Mouse (Mus musculus) brain, adult 2 months (tissue): ENCODE measurements around the gene Pcsk4.

Experiments used
- DNase-seq: peaks from one replicate; pipeline ENCODE4 v3.0.0; 2011; ENCODE audit warnings: low read depth, low spot score

Pcsk4 gene

DNA sequence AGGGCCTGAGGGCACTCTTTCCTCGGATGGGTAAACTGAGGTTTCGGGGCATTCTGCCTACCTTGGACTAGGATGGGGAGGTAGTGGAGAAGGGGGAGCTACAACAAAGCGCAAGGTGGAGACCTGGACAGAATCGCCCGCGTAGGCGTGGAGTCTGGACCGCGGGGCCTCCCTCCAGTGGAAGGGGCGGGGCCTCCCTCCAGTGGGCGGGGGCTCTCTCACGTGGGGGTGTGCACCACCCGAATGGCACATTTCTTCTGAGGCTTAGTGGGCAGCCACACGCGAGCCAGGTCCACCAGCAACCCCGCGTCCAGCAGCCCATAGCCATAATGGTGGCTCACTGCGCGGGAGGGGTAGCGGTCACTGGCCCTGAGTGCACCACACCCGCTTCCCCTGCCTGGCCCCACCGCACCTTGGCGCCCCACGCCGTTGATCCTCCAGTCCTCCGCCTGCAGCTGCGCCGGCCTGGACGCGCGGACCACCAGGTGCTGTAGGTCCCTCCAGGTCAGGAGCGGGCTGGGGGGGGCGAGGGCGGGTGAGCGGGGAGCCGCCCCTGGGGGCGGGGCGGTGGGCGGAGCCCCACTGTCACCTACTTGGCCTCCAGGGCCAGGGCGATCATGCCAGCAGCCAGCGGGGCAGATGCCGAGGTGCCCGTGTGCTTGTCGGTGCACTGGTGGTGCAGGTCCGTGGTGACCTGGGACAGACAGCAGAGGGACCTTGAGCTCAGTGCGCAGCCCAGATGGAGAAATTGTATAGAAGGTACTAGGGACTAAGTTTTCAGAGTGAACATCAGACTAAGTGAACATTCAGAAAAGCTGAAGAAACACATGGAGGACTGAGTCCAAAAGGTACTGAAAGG, 5.8 kb downstream of the Pcsk4 start:
- peak; percentile 74 for DNase-seq

DNA sequence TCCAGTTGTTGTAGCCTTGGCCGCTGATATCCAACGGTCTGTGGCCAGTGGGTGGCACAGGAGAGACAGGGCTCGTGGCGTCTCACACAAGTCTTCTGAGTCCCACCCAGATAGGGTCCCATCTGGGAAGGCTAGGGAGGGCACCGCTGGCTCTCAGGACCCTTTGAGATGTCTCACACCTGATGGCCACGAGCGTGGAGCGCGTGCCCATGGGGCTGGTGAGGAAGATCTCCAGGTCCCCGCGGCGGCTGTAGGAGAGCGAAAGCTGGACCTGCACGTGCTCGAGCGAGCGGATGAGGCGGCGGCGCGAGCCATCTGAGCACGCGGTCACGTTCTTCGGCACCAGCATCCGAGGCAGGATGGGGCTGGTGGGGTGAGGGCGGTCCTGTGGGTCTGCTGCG, 6.5 kb downstream of the Pcsk4 start:
- DNase-seq: peak; percentile 40

DNA sequence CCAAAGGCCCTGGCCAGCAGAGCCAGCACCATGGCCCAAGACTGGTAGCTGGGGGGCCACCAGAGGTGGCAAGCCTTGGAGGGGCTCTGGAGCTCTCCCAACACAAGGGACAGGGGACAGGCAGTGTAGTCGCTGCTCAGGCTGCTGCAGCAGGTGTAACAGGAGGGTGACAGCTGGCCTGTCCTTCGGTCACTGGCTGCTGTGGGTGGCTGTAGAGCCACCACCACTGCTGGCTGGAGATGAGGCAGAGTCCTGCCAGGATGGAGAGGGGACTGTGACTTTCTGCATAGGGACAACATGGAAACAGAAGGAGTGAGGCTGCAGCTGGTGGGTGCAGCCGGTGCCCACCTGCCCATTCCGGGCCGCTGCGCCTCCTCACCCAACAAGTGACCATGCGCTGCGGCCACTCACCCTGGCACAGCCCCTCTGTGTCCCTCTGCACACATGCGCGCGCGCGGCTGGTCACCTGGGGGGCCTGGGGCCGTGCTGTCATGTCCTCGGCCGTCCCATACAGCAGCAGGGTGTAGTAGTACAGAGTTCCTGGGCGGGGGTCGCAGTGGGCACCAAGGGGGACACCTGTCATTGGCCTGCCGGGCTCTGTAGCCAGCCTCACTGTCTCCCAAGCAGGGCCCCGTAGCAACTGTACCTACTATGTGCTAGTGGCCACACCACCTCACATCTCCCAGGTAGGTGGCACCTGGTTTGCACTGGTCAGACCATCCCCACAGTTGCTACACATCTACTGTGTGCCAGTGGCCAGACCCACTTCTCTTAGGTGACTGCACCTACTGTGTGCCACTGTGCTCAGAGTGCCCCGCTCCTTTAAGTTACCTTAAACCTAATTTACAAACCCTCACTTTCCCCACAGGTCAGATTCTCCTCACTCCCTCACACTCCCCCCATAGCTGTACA, 7.4 kb downstream of the Pcsk4 start:
- DNase-seq: no peak

DNA sequence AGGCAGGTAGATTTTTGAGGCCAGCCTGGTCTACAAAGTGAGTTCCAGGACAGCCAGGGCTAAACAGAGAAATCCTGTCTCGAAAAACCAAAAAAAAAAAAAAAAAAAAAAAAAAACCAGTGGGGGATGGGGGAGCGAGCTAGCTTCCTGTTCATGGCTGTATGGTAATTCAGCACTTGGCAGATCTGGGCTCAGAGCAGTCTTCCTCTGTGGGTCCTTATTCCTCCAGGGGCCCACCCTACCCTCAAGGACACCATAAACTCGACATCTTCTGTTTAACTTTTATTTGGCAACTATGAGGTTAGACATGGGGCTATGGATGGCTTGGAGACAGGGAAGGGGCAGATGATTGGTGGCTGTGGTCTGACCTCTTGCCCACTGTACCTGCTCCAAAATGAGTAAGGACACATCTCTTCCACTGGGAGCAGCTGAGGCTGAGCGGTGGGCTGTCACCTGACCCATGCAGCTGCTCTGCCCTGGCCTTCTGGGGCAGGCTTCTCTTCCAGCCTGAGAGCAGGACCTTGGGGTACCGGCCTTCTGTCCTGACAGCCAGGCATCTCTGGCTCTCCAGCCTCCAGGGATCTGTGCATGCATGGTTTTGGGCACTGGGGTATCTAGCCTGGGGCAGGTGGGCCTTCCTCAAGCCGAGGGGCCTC, 8.2 kb downstream of the Pcsk4 start:
- DNase-seq: no peak

DNA sequence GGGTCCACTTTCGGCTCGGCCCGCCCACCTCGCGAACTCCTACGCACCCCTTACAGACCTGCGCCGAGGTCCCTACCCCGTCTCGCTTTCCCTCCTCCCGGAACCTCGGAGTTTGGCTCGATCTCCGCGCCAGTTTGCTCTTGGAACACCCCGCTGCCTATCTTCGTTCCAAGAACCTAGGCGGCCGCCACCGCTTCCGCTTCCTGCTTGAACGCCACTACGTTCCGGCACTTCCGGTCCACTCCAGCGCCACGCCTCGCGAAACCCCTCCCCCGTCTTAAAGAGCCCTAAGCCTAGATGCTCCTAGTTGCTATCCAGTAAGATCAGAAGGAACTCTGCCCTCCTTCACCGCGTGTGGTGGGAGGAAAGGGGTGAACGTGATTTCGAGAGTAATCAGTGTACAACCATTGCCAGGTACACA, 8.9 kb downstream of the Pcsk4 start, which contains the start of gene 2310011J03Rik:
Gene 2310011J03Rik (minus strand): TSS at position 198 of the 421 bp plus-strand sequence.
- DNase-seq: peak; percentile 97

DNA sequence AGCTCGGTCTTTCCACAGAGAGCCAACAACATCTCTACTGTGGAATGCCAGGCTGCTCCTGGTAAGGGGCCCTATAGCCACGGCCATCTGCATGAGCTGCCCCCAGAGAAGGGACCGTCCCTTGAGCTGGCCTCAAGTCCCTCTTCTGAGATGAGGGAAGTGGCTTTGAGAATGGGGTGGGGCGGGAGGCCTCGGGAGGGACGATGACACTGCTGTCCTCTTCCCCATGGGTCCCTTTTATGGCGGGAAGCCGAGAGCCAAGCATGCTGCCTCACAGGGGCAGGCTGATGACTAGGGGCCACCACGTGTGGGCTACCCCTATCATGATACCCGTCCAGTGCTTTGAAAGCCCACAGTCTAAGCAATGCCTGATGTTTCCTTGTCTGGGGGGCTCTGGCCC, 12.3 kb downstream of the Pcsk4 start:
- DNase-seq: no peak

DNA sequence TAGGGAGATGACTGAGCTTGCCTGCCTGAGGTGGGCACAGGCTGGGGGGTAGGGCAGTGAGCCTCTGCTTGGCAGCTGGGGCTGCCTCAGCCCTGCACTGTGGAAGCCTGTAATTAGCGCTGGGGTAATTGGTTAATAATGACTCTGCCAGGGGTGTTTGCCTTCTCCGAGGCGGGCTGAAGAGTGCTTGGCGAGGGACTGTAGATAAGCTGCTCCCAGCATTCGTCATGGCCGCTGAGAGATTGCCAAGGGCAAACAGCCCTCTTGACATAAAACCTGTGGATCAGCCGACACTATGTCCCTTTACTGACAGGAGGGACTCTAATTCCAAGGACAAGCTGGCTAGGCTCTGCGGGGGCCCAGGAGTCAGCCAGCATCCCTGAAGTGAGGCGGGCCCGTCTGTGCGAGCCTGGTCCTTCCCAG, 12.9 kb downstream of the Pcsk4 start:
- DNase-seq: peak; percentile 78

DNA sequence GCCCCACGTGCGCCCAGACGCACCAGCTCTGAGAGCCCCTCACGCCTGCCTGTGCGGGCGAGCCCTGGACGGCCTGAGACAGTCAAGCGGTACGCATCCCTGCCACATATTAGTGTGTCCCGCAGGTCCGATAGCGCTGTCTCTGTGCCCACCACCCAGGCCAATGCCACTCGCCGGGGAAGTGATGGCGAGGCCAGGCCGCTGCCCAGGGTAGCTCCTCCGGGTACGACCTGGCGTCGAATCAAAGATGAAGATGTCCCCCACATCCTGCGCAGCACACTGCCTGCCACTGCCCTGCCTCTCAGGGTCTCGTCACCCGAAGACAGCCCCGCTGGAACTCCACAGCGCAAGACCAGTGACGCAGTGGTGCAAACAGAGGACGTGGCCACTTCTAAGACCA, 14.0 kb downstream of the Pcsk4 start:
- no peak for DNase-seq

DNA sequence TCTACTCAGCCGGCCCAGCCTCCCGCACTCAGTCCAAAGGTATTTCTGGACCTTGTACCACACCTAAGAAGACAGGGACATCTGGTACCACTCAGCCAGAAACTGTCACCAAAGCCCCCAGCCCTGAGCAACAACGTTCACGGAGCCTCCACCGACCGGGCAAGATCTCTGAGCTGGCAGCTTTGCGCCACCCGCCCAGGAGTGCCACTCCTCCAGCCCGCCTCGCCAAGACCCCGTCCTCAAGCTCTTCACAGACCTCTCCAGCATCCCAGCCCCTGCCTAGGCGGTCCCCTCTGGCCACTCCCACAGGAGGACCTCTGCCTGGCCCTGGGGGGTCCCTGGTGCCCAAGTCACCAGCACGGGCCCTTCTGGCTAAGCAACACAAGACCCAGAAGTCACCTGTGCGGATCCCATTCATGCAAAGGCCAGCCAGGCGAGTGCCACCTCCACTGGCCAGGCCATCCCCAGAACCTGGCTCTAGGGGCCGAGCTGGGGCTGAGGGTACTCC, 14.8 kb downstream of the Pcsk4 start:
- DNase-seq: no peak

DNA sequence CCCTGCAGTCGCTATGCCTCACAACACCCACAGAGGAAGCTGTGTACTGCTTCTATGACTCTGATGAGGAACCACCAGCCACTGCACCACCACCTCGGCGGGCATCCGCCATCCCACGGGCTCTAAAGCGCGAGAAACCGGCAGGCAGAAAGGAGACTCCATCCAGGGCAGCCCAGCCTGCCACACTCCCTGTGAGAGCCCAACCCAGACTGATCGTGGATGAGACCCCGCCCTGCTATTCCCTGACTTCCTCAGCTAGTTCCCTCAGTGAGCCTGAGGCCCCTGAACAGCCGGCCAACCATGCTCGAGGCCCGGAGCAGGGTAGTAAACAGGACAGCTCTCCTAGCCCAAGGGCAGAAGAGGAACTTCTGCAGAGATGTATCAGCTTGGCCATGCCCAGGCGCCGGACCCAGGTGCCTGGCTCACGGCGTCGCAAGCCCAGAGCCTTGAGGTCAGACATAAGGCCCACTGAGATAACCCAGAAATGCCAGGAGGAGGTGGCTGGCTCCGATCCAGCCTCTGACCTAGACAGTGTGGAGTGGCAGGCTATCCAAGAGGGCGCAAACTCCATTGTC, 15.6 kb downstream of the Pcsk4 start:
- peak; percentile 78 for DNase-seq

DNA sequence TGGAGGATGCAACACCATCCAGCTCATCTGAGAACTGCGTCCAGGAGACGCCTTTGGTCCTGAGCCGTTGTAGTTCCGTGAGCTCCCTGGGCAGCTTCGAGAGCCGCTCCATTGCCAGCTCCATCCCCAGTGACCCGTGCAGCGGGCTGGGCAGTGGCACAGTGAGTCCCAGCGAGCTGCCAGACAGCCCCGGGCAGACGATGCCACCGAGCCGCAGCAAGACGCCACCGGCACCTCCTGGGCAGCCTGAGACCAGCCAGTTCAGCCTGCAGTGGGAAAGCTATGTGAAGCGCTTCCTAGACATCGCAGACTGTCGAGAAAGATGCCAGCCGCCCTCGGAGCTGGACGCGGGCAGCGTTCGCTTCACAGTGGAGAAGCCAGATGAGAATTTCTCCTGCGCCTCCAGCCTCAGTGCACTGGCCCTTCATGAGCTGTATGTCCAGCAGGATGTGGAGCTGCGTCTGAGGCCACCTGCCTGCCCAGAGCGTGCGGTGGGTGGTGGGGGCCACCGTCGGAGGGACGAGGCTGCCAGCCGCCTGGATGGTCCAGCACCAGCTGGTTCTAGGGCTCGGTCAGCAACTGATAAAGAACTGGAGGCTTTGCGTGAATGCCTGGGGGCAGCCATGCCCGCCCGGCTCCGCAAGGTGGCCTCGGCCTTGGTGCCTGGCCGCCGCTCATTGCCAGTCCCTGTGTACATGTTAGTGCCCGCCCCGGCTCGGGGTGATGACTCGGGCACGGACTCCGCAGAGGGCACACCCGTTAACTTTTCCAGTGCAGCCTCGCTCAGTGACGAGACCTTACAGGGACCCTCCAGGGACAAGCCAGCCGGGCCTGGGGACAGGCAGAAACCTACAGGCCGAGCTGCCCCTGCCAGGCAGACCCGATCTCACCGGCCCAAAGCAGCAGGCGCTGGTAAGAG, 16.5 kb downstream of the Pcsk4 start:
- DNase-seq: no peak

DNA sequence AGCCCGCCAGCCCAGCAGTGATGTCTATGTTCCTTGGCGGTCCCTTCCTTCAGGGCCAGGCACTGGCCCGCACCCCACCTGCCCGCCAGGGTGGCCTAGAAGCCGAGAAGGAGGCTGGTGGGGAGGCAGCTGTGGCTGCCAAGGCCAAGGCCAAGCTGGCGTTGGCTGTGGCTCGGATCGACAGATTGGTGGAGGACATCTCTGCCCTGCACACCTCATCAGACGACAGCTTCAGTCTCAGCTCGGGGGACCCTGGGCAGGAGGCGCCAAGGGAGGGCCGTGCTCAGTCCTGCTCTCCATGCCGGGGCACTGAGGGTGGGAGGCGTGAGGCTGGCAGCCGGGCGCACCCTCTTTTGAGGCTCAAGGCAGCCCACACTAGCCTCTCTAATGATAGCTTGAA, 17.7 kb downstream of the Pcsk4 start:
- DNase-seq: no peak

DNA sequence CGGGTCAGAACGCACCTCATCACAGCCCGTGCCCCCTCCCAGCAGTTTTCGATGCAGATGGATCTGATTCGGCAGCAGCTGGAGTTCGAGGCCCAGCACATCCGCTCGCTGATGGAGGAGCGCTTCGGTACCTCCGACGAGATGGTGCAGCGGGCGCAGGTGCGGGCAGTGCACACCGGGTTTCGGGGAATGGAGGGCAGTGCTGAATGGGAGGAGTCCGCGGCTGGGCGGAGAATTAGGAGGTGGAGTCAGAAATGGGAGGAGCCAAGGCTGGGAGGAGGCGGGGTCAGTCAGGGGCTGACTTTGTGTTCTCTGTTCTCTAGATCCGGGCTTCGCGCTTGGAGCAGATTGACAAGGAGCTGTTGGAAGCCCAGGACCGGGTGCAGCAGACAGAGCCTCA, 24.4 kb downstream of the Pcsk4 start:
- DNase-seq: no peak

DNA sequence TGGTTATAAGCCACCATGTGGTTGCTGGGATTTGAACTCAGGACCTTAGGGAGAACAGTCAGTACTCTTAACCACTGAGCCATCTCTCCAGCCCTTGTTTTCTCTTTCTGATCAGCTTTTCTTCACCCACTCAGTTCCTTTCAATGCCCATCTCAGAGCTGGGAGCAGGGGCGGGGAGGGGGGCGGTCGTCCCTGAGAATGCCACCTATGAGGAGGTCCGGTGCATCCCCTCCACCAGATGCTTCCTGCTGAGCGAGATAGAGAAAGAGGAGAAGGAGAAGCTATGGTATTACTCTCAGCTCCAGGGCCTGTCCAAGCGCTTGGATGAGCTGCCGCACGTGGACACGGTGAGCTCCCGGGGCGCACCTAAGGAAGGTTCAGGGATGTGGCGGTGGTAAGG, 24.8 kb downstream of the Pcsk4 start:
- DNase-seq: no peak

DNA sequence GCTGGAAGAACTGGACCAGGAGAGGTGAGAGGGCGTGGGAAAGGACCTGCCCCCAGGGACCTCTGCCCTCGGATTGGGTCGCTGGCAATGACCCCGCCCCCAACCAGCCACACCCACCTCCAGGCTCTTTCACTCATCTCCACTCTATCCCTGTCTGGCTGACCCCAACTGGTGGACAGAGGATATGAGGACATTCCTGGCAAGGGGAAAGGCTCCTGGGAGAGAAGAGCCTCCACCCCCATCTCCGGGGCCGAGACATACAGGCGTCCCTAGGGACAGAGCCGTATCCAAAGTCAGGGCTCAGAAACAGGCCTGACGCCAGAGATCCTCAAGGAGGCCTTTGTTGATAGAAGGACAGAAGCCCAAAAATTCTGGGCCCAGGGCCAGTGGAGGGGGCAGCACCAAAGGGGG, 26.8 kb downstream of the Pcsk4 start:
- DNase-seq: peak; percentile 78

DNA sequence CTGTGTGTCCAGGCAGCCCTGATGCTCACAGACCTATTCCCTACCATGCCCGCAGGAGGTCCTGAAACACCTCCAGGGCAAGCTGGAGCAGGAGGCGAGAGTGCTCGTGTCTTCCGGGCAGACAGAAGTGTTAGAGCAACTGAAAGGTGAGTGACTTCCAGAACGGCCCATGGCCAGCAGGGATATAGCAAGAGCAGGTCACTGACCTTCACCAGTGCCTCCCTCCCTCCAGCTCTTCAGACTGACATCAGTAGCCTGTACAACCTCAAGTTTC, 27.3 kb downstream of the Pcsk4 start:
- no peak for DNase-seq

DNA sequence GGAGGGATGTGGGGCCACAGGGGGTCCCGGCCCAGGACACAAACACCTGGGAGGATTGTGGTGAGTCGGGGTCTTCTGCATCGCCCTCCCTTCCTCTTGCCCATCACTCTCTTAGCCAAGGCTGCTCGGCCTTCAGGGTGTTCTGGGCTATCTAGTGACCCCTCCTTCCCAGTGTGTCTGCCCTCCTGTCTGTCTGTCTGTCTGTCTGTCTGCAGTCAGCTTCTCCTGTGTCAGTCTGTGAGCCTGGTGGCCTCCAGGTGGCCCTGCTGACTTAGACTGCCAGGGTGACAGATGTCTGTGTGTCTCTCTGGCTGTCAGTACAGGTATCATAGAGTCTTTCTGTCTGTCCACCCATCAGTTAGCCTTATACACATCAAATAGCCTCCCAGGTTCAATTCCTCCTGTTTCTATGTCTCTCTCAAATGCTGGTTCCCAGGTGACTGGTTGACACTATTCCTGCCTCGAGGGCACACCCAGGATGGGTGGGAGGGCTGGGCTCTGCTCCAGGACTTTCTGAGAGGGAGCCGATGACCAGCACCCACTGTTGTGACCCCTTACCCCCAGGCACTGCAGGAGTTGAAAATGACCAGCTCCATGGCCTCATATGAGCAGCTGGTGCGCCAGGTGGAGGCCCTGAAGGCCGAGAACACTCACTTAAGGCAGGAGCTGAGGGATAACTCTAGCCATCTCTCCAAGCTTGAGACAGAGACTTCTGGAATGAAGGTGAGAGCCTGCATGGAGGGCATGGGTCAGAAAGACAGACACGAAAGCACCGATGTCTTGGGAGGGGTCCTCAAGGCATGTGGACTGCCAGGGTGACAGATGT, 27.8 kb downstream of the Pcsk4 start:
- no peak for DNase-seq

DNA sequence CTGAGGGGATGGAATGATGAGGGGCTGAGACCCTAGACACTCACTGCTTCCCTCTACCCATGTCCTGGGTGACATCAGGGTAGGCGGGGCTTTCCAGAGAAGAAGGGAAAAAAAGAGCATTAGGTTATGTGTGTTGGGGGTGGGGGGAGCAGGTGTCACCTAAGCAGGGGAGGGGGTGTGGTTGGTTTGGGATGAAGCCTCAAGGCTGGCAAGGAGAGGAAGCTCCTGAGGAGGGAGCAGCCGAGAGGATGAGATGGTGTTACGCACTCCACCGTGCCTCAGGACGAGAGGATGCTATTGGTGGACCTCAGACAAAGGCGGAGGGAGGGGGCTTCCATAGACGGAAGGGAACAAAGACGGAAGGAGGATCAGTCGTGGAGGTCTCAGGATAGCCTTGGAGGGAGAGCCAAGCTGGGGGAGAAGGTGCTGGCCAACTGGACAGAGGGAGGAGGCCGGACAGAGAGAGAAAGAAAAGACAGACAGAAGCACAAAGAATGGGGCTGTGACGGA, 28.6 kb downstream of the Pcsk4 start:
- peak; percentile 79 for DNase-seq

DNA sequence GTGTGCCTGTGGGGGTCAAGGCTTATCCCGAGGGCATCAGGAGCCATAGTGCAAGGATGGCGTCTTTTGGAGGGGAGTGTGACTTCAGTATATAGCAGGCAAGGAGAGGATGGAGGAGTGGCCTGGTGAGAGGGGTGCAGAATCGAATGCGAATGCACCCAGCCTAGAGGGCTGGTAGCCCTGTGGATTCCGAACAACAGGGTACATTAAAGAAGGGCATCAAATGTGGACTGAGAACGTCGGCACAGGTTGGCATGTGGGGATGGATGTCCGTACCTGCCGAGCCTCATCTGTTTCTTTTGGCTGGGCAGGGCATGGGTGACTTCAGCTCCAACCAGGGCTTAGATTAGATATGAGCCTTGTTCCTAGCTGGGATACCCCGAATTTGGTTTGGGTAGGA, 29.5 kb downstream of the Pcsk4 start:
- no peak for DNase-seq

DNA sequence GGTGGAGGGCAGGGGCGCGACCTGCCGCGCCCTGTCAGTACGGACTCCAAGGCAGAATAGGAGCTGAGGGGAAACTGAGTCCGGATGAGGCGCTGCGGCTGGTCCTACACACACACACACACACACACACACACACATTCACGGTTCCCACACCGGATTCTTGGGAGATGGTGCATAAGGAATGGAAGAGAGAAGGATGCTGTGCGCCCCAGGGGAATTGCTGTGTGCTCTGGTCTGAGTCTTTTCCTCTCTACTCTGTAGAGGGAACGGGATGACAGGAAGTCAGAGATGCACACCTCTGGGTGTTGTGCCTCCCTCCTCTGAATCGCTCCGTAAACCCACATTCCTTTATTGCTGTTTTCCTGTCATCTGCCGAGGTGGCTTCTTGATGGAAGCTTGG, 30.0 kb downstream of the Pcsk4 start:
- DNase-seq: peak; percentile 55
